Mouse (Mus musculus): ENCODE data around the gene Zscan4-ps1. TPM values are rescaled to one million over a fixed set of nuclear protein-coding genes. Genes with fewer than 3 reads are reported as not detected.

Gene Zscan4-ps1
- polyA plus RNA-seq (2012; rRNA removed): not detected in 2 replicates

DNA sequence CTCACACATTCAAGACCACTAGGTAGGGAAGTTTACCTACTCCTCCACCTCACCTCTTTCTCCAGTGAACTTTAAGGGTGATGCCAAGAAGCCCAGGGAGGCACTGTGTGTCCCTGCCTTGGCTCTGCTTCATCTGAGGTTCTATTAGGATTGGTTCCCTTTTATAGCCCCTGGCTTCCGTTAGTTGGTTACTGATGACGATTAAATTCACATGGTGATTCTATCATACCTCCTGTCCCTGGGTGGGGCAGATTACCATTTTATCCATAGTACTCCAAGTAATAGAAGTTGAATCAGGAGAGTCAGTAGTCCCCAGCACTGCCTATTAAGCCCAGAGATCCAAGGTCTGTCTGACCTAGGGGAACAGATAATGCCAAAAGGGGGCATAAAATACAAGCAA lies at the start of gene Zscan4-ps1:
Zscan4-ps1 (minus strand) TSS at position 101 of the 400 bp plus-strand sequence.

Other genes with a start within 250 kb of the Zscan4-ps1 start
- gene Zscan4b, start 164.6 kb downstream of the Zscan4-ps1 start, polyA plus RNA-seq (2012; rRNA removed): not detected in 2 replicates
- gene Zscan4c, start 63.9 kb downstream of the Zscan4-ps1 start, polyA plus RNA-seq (2012; rRNA removed): not detected in 2 replicates
- gene Zscan4d, start 96.5 kb upstream of the Zscan4-ps1 start, polyA plus RNA-seq (2012; rRNA removed): not detected in 2 replicates
- gene Zscan4e, start 241.0 kb upstream of the Zscan4-ps1 start, polyA plus RNA-seq (2012; rRNA removed): not detected in 2 replicates